Mouse (Mus musculus) CH12.LX (cell line): Measurements from ENCODE around the gene Pald1.

Experiments used
- CHD1 ChIP-seq: IDR thresholded peaks from 2 replicates; pipeline ENCODE4 v1.6.1; 2012; ENCODE audit warnings: low read depth, low read length, improper control_type of control experiment, inconsistent platforms
- CTCF ChIP-seq, 2 experiments: IDR thresholded peaks in 1 of 2; conservative IDR thresholded peaks in 1 of 2; 2 replicates each; pipeline ENCODE4 v1.5.1; 2011 to 2012; ENCODE audit warnings: low read depth in 2 of 2, low read length in 2 of 2, improper control_type of control experiment in 1 of 2, inconsistent platforms in 1 of 2, mild to moderate bottlenecking in 1 of 2, moderate library complexity in 1 of 2
- ELF1 ChIP-seq: IDR thresholded peaks from 2 replicates; pipeline ENCODE4 v1.6.1; 2014; ENCODE audit warnings: low read depth, mild to moderate bottlenecking, inconsistent platforms, low read length, improper control_type of control experiment
- GABPA ChIP-seq: IDR thresholded peaks from 2 replicates; pipeline ENCODE4 v1.6.1; 2012; ENCODE audit warnings: low read depth, low read length, improper control_type of control experiment, inconsistent platforms; ENCODE audit not compliant: insufficient replicate concordance
- IRF4 ChIP-seq: IDR thresholded peaks from 2 replicates; pipeline ENCODE4 v1.6.1; 2014; ENCODE audit warnings: low read depth, mild to moderate bottlenecking, inconsistent platforms, low read length, improper control_type of control experiment
- POLR2A ChIP-seq: IDR thresholded peaks from 2 replicates; pipeline ENCODE4 v1.6.1; 2011; ENCODE audit warnings: low read depth, mild to moderate bottlenecking, improper control_type of control experiment, low read length
- POLR2AphosphoS2 ChIP-seq: IDR thresholded peaks from 2 replicates; pipeline ENCODE4 v1.6.1; 2011; ENCODE audit warnings: low read depth, low read length, improper control_type of control experiment
- SMC3 ChIP-seq: IDR thresholded peaks from 2 replicates; pipeline ENCODE4 v1.6.1; 2011; ENCODE audit warnings: low read depth, low read length, improper control_type of control experiment
- TBP ChIP-seq: conservative IDR thresholded peaks from 2 replicates; pipeline ENCODE4 v1.6.1; 2011; ENCODE audit warnings: low read depth, low read length, improper control_type of control experiment
- ZKSCAN1 ChIP-seq: IDR thresholded peaks from 2 replicates; pipeline ENCODE4 v1.6.1; 2012; ENCODE audit warnings: low read depth, inconsistent platforms, low read length, improper control_type of control experiment, borderline replicate concordance
- ZMIZ1 ChIP-seq: IDR thresholded peaks from 2 replicates; pipeline ENCODE4 v1.6.1; 2012; ENCODE audit warnings: low read depth, mild to moderate bottlenecking, inconsistent platforms, low read length, improper control_type of control experiment

GRCm38 (mm10) chr10:61417046-61417445, 33.7 kb upstream of the Pald1 start:
- no peak for TF ChIP-seq CTCF (conservative IDR thresholded peaks at IDR 0.05 in 1 of 2, IDR thresholded peaks at IDR 0.05 in 1 of 2; ENCODE audit: low read depth in 2 of 2, low read length in 2 of 2)
- TF ChIP-seq ZKSCAN1, result no peak
- no peak for TF ChIP-seq GABPA
- no peak for TF ChIP-seq CHD1
- no peak for TF ChIP-seq IRF4
- TF ChIP-seq ELF1, result no peak
- TF ChIP-seq SMC3, result no peak
- TF ChIP-seq ZMIZ1, result no peak
- no peak for TF ChIP-seq POLR2A
- TF ChIP-seq TBP, result no peak
- TF ChIP-seq POLR2AphosphoS2, result no peak
